Mouse (Mus musculus): ENCODE measurements around the gene Bhlhb9. TPM values are rescaled to one million over a fixed set of nuclear protein-coding genes. Genes with fewer than 3 reads are reported as not detected.

Bhlhb9 gene
- polyA plus RNA-seq, 2 experiments, result 29.1 to 51.6 TPM

- H3K36me3 ChIP-seq (ENCODE audit: control insufficient read depth, insufficient read depth, low read length), result no peaks in the 10 kb centered on the region
- no peak overlapping the region for H3K9ac ChIP-seq (ENCODE audit: low read depth, low read length, severe bottlenecking)
- H3K4me2 ChIP-seq (replicated peaks; ENCODE audit: low read depth, low read length, severe bottlenecking), result no peak overlapping the region
- DNase-seq (ENCODE audit: low spot score) (no peak), ATAC-seq (ENCODE audit: low FRiP score, low read depth) (no peak)
- H3K27me3 ChIP-seq (ENCODE audit: control insufficient read depth, insufficient read depth, low read length), result no peaks in the 10 kb centered on the region
- H3K27ac ChIP-seq (replicated peaks; ENCODE audit: low read depth, low read length), result no peak overlapping the region
- WGBS, result 87% methylated on average over 7 of the region's 7 CpGs
- no peak overlapping the region for H3K4me3 ChIP-seq (replicated peaks; ENCODE audit: low read length)
- TF ChIP-seq POLR2A (IDR thresholded peaks at IDR 0.05; ENCODE audit: borderline replicate concordance, extremely low read depth, insufficient read depth, insufficient read length), result no peak
- no peaks in the 10 kb centered on the region for H3K4me1 ChIP-seq (ENCODE audit: control insufficient read depth, insufficient read depth, low read length)
- no peaks in the 10 kb centered on the region for H3K9me3 ChIP-seq (ENCODE audit: control insufficient read depth, low read length)
These were observed 124.8 kb downstream of the Bhlhb9 start for GRCm38 (mm10) chrX:135922162-135922561.

GRCm38 (mm10) chrX:135925911-135926310, 128.5 kb downstream of the Bhlhb9 start:
- 49% methylated on average over 3 of the region's 3 CpGs for WGBS
- no peak for TF ChIP-seq POLR2A (IDR thresholded peaks at IDR 0.05; ENCODE audit: borderline replicate concordance, extremely low read depth, insufficient read depth, insufficient read length)
- Histone ChIP-seq H3K4me1 (ENCODE audit: control insufficient read depth, insufficient read depth, low read length) (no peaks in the 10 kb centered on the region), H3K27ac (replicated peaks; ENCODE audit: low read depth, low read length) (no peak overlapping the region), H3K9ac (ENCODE audit: low read depth, low read length, severe bottlenecking) (no peak overlapping the region), H3K36me3 (ENCODE audit: control insufficient read depth, insufficient read depth, low read length) (no peaks in the 10 kb centered on the region), H3K27me3 (ENCODE audit: control insufficient read depth, insufficient read depth, low read length) (no peaks in the 10 kb centered on the region), H3K4me2 (replicated peaks; ENCODE audit: low read depth, low read length, severe bottlenecking) (no peak overlapping the region), H3K4me3 (replicated peaks; ENCODE audit: low read length) (no peak overlapping the region), H3K9me3 (ENCODE audit: control insufficient read depth, low read length) (no peaks in the 10 kb centered on the region)
- DNase-seq (ENCODE audit: low spot score), result no peak
- ATAC-seq (ENCODE audit: low FRiP score, low read depth), result no peak

GRCm38 (mm10) chrX:135928588-135928987, 131.2 kb downstream of the Bhlhb9 start:
- H3K27me3 ChIP-seq (ENCODE audit: control insufficient read depth, insufficient read depth, low read length), result no peaks in the 10 kb centered on the region
- no peak overlapping the region for H3K27ac ChIP-seq (replicated peaks; ENCODE audit: low read depth, low read length)
- no peak overlapping the region for H3K9ac ChIP-seq (ENCODE audit: low read depth, low read length, severe bottlenecking)
- no peak for TF ChIP-seq POLR2A (IDR thresholded peaks at IDR 0.05; ENCODE audit: borderline replicate concordance, extremely low read depth, insufficient read depth, insufficient read length)
- ATAC-seq (ENCODE audit: low FRiP score, low read depth) (no peak), DNase-seq (ENCODE audit: low spot score) (no peak)
- no peak overlapping the region for H3K4me2 ChIP-seq (replicated peaks; ENCODE audit: low read depth, low read length, severe bottlenecking)
- no peaks in the 10 kb centered on the region for H3K36me3 ChIP-seq (ENCODE audit: control insufficient read depth, insufficient read depth, low read length)
- no peaks in the 10 kb centered on the region for H3K4me1 ChIP-seq (ENCODE audit: control insufficient read depth, insufficient read depth, low read length)
- no peak overlapping the region for H3K4me3 ChIP-seq (replicated peaks; ENCODE audit: low read length)
- no peaks in the 10 kb centered on the region for H3K9me3 ChIP-seq (ENCODE audit: control insufficient read depth, low read length)

- Histone ChIP-seq H3K36me3 (ENCODE audit: control insufficient read depth, insufficient read depth, low read length) (peaks cover 5% of the 10 kb centered on the region; the same call in 1 of the 2 replicates), H3K4me3 (replicated peaks; ENCODE audit: low read length) (no peak overlapping the region), H3K27me3 (ENCODE audit: control insufficient read depth, insufficient read depth, low read length) (no peaks in the 10 kb centered on the region), H3K9ac (ENCODE audit: low read depth, low read length, severe bottlenecking) (no peak overlapping the region), H3K4me1 (ENCODE audit: control insufficient read depth, insufficient read depth, low read length) (no peaks in the 10 kb centered on the region), H3K4me2 (replicated peaks; ENCODE audit: low read depth, low read length, severe bottlenecking) (no peak overlapping the region), H3K27ac (replicated peaks; ENCODE audit: low read depth, low read length) (no peak overlapping the region), H3K9me3 (ENCODE audit: control insufficient read depth, low read length) (no peaks in the 10 kb centered on the region)
- no peak for TF ChIP-seq POLR2A (IDR thresholded peaks at IDR 0.05; ENCODE audit: borderline replicate concordance, extremely low read depth, insufficient read depth, insufficient read length)
- no peak for DNase-seq (ENCODE audit: low spot score)
- no peak for ATAC-seq (ENCODE audit: low FRiP score, low read depth)
- 43% methylated on average over 1 of the region's 1 CpGs for whole genome bisulfite sequencing
These were observed 139.1 kb downstream of the Bhlhb9 start for GRCm38 (mm10) chrX:135936452-135936851.

MicroRNAs within 50 kb of the gene (microRNA counts, 519-probe panel; counts per million panel counts)
- microRNA mmu-miR-1970, result not detected

Small RNAs within 50 kb of the gene (microRNA-seq; reads per million reads assigned to microRNA genes)
- not detected for gene Mir1970

Other genes starting within 250 kb of the Bhlhb9 start
- gene Nxf7, start 198.8 kb upstream of the Bhlhb9 start, polyA plus RNA-seq (2012; rRNA removed), result 0.24 and 0.29 TPM in 2 replicates
- gene Nxf7, start 198.8 kb upstream of the Bhlhb9 start, polyA plus RNA-seq (2014; fragmentation: Nextera tagmentation; extraction: Ambion mirVana), result 0.34 TPM in 1 of 2 replicates, not detected in the other
- 0.25 and 0.61 TPM in 2 replicates for gene Prame, start 169.9 kb upstream of the Bhlhb9 start, polyA plus RNA-seq (2012; rRNA removed)
- 0.34 TPM in 1 of 2 replicates, not detected in the other for gene Prame, start 169.9 kb upstream of the Bhlhb9 start, polyA plus RNA-seq (2014; fragmentation: Nextera tagmentation; extraction: Ambion mirVana)
- gene Tcp11x2, start 103.8 kb upstream of the Bhlhb9 start, polyA plus RNA-seq (2012; rRNA removed), result not detected in 2 replicates
- gene Tcp11x2, start 103.8 kb upstream of the Bhlhb9 start, polyA plus RNA-seq (2014; fragmentation: Nextera tagmentation; extraction: Ambion mirVana), result not detected in 2 replicates
- gene Tmsb15a, start 72.3 kb upstream of the Bhlhb9 start, polyA plus RNA-seq (2012; rRNA removed), result 0.50 and 2.0 TPM in 2 replicates
- 2.0 and 2.1 TPM in 2 replicates for gene Tmsb15a, start 72.3 kb upstream of the Bhlhb9 start, polyA plus RNA-seq (2014; fragmentation: Nextera tagmentation; extraction: Ambion mirVana)
- 6.7 and 9.1 TPM in 2 replicates for gene Armcx5, start 54.9 kb upstream of the Bhlhb9 start, polyA plus RNA-seq (2012; rRNA removed)
- gene Armcx5, start 54.9 kb upstream of the Bhlhb9 start, polyA plus RNA-seq (2014; fragmentation: Nextera tagmentation; extraction: Ambion mirVana), result 9.3 and 11.1 TPM in 2 replicates
- gene Gprasp1, start 54.9 kb upstream of the Bhlhb9 start, polyA plus RNA-seq (2012; rRNA removed), result 59.1 and 73.4 TPM in 2 replicates
- gene Gprasp1, start 54.9 kb upstream of the Bhlhb9 start, polyA plus RNA-seq (2014; fragmentation: Nextera tagmentation; extraction: Ambion mirVana), result 52.0 and 61.2 TPM in 2 replicates
- 49.3 and 50.5 TPM in 2 replicates for gene Gprasp2, start 41.4 kb downstream of the Bhlhb9 start, polyA plus RNA-seq (2012; rRNA removed)
- 33.1 and 43.0 TPM in 2 replicates for gene Gprasp2, start 41.4 kb downstream of the Bhlhb9 start, polyA plus RNA-seq (2014; fragmentation: Nextera tagmentation; extraction: Ambion mirVana)
- gene Arxes2, start 196.2 kb downstream of the Bhlhb9 start, polyA plus RNA-seq (2012; rRNA removed), result 43.9 and 45.5 TPM in 2 replicates
- gene Arxes2, start 196.2 kb downstream of the Bhlhb9 start, polyA plus RNA-seq (2014; fragmentation: Nextera tagmentation; extraction: Ambion mirVana), result 73.7 and 80.4 TPM in 2 replicates
- 12.5 and 15.0 TPM in 2 replicates for gene Arxes1, start 235.8 kb downstream of the Bhlhb9 start, polyA plus RNA-seq (2012; rRNA removed)
- 31.1 and 34.3 TPM in 2 replicates for gene Arxes1, start 235.8 kb downstream of the Bhlhb9 start, polyA plus RNA-seq (2014; fragmentation: Nextera tagmentation; extraction: Ambion mirVana)

Data from limb, embryonic 14.5 days (tissue).